Mouse (Mus musculus): ENCODE measurements around the gene Krtcap2.

The Krtcap2 gene

DNA sequence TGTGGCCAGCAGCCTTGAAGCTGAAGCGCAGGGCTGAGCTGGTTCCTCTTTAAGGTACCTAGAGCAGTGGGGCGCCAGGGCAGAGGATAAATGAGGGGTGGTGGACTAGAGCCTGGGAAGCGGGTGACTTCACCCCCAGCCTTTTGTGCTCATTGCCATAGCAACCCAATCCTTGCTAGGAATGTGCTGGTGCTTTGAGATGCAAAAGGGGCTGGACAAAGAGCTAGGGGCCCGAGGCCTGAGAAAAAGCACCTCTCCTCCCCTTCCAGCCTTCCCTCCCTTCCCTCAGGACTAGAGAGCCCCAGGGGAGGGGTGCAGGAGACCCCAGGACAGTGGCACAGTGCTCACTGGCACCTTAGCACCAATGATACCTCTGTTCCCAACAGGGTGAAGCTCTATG is 19.8 kb upstream of the Krtcap2 start:
- no peak for DNase-seq

DNA sequence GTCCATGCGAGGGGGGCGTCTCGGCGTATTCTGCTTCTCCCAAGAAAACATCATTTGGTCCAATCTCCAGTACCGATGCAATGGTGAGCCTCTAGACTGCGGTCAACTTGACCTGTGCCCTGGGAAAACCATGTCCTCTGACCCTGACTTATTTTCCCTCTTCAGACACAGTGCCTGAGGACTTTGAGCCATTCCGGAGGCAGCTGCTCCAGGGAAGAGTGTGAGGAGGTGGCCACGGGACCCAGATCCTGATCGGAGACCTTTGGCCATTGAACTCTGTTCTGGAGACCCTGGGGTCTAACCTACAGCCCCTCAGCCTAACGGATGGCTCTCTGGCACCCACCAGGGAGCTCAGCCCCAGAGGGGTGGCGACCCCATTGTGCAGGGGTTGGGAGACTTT is 19.4 kb upstream of the Krtcap2 start:
- no peak for DNase-seq

DNA sequence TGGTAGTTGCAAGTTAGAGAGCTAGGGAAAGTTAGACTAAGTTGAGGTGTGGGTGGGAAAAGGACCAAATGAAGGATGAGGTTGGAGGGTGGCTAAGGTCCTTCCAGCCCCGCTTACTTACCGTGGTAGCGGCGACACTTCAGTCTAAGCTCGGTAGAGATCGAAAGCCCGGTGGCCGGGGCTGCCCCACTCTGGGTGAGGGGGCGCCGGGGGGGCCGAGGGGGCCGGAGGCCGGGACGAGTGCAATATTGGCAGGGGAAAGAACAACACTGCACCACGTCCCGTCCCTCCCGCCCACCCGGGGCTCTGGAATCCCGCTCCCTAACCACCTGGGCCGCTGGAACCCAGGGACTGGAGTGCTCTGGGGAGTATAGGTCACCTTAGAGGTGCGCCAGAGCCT is 18.9 kb upstream of the Krtcap2 start, which contains the start of gene Mtx1:
Gene Mtx1, minus strand, starts transcription at position 189 of the 400 bp plus-strand sequence.
- DNase-seq: no peak

DNA sequence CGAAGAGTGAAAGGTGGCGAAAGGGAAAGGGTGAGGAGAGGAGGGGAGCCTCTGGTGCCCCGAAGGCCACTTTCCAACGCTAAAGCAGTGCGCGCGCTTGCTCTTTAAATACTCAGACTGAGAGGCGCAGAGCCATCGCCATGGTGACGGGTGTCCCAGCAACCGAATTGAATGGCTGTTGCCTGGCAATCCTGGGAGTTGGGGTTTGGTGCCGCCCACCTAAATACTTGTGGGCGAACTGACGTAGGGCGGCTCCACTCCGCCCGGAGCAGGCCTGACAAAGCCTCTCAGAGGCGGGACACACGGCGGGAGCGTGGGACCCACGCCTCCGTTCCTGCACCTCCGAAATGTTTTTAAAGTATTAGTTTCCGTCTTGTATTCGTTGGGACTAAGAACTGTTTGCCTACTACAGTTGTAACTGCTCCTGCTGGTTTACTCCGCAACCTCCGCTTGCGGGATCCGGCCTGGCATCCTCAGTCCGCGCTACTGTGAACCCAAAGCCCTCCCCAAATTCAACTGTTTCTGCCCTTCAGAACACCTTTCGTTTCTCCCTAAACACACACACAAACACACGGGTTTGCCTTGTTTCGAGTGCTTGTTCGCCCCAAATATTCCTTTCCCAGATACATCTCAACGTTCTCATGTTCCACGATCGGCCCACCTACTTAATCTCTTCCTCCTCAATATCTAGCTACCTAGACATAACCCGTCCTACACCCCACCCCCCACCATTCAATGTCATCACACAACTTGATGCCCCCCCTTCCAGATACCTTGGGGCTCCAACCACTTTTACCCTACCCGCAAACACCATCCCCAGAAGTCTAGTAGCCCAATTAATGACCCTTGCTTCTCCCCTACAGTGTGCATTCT is 18.2 kb upstream of the Krtcap2 start:
- DNase-seq: peak; percentile 97

DNA sequence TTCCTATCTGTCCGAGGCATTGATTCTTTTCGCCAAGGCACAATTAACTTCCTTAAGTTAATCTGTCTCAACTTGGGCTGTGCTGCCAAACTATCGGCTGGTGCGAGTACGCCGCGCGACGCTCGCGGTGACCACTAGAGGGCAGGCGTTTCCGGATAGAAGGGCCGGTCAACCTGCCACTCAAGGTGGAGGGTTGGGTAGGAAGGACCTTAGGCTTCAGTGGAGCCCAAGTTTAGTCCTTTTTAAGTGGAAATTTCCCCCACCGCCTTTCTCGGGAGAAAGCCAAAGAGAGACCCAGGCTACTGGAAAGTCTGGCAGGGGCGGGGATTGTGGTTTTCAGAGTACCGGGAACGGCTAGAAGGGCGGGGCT is 17.6 kb upstream of the Krtcap2 start:
- DNase-seq: peak; percentile 96

DNA sequence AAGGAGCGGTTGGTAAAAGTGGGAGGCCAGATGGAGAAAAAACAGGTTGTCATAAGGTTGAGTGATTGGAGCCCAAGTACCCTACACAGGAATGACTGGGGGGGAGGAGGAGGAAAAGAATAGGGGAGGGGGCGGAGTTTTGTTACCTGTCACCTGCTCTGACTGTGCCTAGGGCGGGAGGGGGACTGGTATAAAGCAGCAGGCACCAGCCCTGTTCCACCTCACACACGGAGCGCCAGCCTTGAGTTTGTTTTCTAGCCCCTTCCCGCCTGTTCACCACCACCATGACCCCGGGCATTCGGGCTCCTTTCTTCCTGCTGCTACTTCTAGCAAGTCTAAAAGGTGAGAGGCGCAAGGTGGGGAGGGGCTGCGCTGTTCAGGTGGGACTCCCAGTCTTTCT is 16.9 kb upstream of the Krtcap2 start, which contains the start of gene Muc1:
Gene Muc1, plus strand, starts transcription at position 222 of the 400 bp plus-strand sequence.
- DNase-seq: peak; percentile 82

GRCm38 (mm10) chr3:89229276-89229675 is 16.5 kb upstream of the Krtcap2 start:
- DNase-seq: no peak

DNA sequence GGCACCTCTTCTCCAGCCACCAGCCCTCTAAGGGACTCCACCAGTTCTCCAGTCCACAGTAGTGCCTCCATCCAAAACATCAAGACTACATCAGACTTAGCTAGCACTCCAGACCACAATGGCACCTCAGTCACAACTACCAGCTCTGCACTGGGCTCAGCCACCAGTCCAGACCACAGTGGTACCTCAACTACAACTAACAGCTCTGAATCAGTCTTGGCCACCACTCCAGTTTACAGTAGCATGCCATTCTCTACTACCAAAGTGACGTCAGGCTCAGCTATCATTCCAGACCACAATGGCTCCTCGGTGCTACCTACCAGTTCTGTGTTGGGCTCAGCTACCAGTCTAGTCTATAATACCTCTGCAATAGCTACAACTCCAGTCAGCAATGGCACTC is 15.2 kb upstream of the Krtcap2 start:
- DNase-seq: no peak

DNA sequence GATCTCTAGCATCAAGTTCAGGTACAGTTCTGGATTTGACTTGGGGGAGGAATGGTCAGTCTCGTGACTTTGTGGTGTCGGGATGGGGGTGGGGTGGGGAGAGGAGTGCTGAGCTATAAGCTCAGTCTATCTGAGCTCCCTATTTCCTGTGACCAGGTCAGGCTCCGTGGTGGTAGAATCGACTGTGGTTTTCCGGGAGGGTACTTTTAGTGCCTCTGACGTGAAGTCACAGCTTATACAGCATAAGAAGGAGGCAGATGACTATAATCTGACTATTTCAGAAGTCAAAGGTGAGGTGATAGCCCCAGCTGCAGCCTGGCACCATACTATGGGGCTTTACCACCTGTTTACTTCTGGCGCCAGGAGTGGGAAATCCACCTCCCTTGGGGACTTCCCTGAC is 14.4 kb upstream of the Krtcap2 start:
- DNase-seq: no peak

DNA sequence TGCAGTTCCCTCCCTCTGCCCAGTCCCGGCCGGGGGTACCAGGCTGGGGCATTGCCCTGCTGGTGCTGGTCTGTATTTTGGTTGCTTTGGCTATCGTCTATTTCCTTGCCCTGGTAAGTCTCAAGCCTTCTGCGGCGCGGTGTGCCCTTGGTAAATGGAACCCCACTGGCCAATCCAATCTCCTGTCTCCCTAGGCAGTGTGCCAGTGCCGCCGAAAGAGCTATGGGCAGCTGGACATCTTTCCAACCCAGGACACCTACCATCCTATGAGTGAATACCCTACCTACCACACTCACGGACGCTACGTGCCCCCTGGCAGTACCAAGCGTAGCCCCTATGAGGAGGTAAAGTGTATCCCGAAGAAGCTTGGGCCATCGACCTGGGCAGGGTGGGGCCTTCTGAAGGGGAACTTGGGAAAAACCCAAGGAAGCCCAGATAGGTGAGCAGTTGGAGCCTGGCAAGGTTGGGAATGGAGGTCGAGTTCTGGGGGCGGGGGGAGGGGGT is 13.9 kb upstream of the Krtcap2 start:
- DNase-seq: no peak

DNA sequence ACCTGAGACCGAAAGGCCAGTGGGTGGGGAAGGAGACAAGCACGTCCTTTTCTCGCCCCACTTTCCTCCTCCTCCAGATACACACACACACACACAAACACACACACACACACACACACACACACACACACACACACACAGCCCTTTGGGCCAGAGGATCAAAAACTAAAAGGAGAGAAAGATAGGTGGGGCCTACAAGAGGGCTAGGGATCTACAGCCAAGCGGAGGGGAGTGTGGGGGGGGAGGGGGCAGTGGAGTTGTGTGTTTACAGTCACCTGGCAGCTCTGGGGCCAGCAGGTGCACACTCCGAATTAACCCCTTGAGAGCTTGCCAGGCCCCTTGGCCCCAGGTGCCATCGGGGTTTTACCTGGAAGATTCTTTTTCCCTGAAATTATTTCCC is 13.2 kb upstream of the Krtcap2 start:
- peak; percentile 81 for DNase-seq

- DNase-seq: peak; percentile 75
Measured at GRCm38 (mm10) chr3:89233562-89234110, 12.1 kb upstream of the Krtcap2 start.

- no peak for DNase-seq
Measured at GRCm38 (mm10) chr3:89236516-89236915, 9.2 kb upstream of the Krtcap2 start.

DNA sequence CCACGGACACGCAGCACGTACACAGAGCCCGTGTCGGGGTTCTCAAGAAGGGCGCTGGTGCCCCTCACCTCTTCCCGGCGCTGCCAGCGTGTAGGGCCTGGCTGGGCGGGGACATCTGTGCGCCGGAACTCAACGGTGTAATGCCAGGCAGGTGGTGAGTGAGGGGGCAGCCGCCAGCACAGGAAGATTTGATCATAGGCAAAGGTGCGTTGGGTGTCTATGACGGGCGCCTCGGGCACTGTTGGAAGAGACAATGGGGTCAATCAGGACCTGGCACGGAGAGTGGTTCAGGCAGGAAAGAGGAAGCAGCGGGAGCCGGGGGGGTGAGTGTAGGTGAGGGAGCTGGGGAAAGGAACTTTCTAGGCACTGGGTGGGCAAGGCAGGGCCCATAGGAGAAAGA is 8.1 kb upstream of the Krtcap2 start:
- DNase-seq: no peak

- peak; percentile 54 for DNase-seq
Measured at GRCm38 (mm10) chr3:89238494-89238893, 7.3 kb upstream of the Krtcap2 start.

DNA sequence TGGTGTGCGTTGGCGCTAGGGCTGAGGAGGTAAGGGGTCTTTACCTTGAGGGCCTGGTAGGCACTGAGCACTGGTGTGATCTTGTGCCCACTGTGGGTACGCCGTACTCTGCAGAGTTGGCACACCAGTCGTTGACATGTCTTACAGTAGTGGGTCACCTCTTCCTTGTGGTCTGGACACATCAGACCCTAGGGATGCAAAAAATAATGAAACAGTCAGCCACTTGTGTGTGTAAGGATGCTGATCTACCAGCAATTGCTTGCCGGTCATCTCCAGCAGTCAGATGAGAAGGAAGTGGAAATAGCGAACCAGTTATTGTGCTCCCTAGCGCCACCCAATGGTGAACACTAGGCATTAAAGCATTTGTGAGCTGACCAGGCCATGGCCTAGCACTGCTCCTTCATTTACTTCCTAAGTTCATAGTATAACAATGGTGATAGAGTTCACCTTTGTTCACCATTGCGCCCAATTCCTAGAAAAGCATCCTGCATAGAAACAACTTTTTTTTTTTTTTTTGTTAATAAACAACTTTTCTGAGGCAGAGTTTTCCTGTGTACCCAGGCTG is 3.4 kb upstream of the Krtcap2 start:
- DNase-seq: peak; percentile 76

- peak; percentile 89 for DNase-seq
Measured at GRCm38 (mm10) chr3:89243609-89244008, 2.2 kb upstream of the Krtcap2 start.

DNA sequence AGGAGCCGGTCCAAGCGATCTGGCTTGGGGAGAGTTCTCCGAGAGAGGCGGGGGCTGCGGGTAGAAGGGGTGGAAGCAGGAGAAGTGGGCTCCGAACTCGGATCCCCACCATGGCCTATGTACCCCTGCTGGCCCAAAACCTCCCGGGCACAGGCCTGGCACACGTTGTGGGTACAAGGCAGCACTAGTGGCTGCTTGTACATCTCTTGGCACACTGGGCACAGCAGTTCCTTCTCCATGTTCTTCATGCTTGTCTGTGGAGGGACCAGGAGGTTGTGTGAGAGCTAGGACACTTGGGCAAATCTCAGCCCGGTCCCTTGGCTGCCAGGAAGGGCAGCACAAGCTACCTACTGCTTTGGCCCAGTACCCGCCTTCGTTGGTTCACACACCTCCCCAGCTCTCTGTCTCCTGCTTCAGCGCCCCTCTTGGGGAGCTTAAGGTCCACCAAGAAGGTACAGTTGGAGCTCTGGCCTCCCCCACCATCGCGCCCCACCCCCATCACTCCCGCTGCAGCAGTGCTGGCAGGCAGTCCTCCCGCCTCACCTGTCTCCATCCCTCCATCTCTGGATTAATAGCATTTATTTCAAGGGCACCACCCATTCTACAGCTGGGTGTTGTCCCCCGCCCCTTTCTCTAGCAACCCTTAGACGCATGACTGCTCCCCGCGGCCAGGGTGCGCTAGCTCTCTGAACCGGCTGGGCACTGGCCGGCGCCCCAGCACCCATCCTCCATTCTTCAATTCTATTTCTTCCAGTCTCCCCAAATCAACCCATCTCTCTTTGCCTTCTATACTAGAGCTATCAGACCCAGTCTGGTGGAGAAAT is 1.4 kb upstream of the Krtcap2 start:
- peak; percentile 50 for DNase-seq

DNA sequence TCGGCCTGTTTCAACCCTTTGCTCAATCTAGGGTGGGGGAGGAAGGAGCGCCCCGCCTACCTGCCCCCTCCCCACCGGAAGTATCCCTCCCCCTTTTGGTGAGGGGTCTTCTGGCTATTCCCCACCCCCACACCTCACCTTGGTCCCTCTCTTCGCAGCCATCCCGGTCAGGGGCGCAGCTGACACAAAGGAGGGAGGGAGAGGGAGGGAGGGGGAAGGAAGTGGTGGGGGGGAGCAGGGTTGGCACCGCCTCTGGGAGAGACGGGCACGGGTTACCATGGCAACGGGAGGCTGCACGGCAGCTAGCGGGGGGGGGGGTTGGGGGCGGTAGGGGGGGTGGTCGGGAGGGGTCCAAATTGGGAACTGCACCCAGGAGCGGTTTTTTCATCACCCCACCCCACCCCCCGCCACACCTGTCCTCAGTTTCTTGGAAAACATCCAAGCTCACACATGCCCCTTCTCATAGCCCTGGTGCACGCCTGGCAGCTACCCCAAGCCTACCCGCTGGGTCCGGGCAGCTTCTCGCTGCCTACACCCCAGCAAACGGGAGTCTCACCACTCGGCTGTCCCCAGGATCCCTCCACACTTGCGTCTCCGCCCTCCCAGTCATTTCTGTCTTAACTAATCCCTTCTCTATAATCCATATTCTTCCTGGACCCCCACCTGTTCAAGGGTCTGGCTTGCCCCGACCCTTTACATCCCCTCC is 631 bp upstream of the Krtcap2 start:
- no peak for DNase-seq

DNA sequence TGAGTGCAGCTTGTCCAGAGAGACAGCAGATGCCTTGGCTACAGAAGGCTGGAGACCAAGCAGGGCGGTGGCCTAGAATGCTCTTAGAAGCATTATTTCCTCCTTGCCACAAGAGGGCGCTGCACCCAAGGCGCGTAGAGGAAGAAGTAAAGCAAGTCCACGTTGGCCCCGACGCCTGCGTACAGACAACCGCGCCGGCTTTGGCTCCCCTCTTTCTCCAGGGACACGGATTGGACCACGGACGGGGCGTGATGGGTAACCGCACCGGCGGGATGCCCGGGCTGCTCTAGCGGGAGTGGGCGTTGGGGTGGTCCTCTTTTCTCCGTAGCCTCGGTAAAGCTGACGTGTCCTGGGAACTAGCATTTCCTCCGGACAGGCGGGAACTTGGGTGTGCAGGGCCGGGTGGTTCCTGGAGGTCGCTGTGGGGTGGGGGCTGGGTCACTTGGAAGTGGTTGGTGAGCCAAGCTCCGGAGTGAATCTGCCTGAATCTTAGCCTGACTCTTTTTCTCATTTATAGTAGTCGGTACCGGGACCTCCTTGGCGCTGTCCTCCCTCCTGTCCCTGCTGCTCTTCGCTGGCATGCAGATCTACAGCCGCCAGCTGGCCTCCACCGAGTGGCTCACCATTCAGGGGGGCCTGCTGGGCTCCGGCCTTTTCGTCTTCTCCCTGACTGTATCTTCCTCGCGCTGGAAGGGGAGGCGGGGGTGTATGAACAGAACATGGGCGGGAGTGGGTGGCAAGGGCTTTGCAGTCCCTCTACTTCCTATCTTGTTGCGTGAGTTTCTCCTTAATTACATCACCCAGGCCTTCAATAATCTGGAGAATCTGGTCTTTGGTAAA is 715 bp downstream of the Krtcap2 start, which contains the start of gene Trim46:
Gene Trim46, minus strand, starts transcription at position 49 of the 840 bp plus-strand sequence.
- DNase-seq: peak; percentile 93

- no peak for DNase-seq
Measured at GRCm38 (mm10) chr3:89247466-89247865, 1.7 kb downstream of the Krtcap2 start.
